Mouse (Mus musculus): Measurements from ENCODE around the gene Sh2b1. TPM values are rescaled to one million over a fixed set of nuclear protein-coding genes. Genes with fewer than 3 reads are reported as not detected.

The Sh2b1 gene
- total RNA-seq, 2 experiments from 2014 or later, result 41.5 to 43.9 TPM

DNA sequence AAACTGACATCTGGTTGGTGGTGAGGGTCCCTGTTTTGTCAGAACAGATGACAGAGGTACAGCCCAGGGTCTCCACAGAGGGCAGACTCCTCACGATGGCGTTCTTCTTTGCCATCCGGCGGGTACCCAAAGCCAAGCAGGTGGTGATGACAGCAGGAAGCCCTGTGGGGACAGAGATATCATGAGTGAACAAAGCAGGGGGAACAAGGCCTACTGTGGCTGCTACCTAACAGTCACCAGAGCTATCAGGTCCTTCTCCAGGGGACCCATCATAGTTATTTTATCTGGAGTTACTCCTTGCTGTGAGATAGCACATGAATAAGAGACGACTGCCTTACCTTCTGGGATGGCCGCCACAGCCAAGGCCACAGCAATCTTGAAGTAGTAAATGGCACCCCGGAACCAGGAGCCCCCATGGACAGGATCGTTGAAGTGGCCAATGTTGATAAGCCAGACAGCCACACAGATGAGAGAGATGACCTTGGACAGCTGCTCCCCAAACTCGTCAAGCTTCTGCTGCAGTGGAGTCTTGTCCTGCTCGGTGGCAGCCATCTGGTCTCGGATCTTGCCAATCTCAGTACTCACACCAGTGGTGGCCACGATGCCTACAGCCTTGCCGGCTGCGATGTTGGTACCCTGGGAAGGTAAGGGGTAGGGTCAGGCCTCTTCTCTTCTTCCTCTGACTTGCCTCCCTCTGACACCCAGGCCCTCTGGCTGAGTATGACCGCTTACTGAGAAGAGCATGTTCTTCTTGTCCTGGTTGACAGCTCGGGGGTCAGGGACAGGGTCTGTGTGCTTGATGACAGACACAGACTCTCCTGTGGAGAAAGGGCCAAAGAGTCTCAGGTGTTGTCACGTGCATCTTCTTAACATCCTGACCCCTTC is 18.6 kb downstream of the Sh2b1 start:
- no peak for DNase-seq

DNA sequence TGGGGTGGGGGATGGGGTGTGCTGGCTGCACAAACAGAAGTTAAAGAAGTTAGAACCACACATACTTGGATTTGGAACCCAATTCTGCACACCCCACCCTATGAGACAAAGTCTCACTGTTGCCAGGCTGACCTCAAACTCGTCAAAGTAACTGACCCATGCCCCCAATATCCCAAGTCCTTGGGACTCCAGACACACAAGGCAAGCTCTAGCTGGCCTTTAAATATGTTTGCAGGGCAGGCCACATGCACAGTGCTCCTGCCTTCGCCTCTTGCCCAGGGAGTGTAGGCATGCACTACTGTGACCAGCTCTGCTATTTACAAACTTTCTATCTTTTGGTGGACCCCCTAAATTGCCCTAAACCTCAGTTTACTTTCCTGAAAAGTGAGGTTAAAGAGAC is 20.0 kb downstream of the Sh2b1 start:
- DNase-seq, result no peak

DNA sequence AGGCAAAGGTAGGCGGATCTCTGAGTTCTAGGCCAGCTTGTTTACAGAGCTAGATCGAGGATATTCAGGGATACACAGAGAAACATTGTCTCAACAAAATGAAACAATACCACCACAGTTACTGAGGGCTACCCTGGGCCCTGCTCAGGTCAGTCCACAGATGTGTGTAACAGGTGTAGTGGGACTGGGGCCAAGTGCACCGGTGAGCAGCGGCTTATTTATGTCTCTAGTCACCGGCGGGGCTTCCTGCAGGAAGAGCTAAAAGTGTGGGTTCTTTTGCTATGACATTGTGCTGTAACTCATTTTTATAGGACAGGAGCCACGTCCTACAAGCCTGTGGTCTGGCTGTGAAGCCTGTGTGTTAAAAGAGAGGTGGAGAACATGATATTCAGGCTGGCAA is 21.4 kb downstream of the Sh2b1 start:
- DNase-seq, result no peak

DNA sequence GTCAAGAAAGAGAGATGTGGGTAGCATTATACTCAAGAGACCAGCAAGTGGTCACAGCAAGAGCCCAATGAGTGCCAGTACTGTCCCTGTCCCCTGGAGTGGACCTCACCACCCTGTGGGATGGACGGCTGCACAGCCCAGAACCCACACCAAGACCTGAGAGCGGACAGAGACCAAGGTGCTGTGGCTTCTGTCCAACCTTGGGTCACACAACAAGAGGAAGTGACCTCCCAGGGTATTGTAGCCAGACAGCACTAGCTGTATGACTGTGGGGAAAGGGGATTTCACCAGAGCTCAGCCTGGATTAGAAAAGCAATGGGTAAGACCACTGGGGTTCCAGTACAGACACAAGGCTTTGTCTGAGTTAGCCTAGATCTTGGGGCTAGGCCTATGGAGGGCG is 23.0 kb downstream of the Sh2b1 start:
- DNase-seq, result no peak

DNA sequence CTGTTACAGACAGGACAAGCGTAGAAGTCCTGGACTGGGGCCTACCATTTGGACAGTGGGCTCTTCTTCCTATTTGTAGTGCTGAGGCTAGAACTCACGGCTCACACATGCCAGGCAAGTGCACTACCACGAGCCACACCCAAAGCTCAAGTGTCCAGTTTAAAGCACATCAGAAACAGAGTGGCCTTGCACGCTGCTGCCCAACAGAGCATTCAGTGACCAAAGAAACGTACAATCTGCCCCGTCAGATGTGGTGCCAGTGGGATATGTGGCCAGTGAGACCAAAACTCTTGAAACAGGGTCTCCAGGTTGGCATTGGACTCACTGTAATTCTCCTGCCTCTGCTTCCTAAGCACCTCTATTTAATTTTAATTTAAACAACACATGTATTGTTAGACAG is 24.6 kb downstream of the Sh2b1 start:
- DNase-seq, result no peak

DNA sequence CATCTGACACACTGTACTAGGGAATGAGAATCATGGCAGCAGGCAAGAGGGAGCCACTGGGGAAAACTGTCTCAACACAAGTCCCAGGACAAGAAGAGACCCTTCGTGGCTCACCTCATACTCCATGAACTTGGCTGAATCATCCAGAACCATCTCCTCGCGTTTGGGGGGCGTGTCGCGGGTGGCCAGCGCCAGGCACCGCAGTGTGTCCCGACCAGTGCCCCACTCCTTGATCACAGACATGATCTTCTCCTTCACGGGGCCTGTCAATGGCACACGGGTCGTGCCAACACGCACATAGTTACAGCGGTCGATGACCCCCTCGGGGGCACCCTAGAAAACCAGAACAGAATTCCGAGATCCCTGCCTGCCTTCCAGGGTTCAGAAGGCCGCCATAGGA is 25.2 kb downstream of the Sh2b1 start:
- no peak for DNase-seq

DNA sequence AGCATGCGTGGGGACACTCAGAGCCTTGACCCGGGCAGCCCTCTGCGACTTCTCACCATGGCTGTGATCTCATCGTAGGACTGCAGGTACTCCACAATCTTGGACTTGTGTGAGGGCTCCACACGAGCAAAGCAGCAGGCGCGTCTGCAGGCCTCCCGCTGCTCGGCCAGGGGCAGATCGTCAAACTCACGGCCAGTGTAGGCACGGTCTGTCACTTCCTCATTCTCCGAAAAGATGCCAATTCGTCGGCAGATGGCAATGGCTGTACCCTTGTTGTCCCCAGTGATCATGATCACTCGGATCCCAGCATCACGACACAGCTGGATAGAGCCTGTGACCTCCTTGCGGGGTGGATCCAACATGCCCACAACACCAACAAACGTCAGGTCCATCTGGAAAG is 26.7 kb downstream of the Sh2b1 start:
- no peak for DNase-seq

DNA sequence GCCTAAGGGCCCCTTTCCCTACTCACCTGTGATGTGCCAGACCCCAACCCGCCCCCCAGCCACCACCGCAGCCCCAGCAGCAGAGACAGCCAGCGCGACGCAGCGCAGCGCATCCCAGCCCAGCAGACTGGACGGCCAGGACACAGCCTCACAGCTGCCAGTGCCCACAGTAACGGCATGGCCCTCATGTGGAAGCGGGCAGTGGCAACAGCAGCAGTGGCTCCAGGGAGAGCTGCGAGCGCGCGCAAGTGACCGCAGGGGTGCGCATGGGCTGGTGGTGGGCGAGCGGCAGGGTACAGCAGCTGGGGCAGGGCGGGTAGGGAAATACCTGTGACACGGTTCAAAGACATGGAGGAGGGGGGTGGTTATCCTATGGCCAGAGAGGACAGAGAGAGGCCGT is 29.0 kb downstream of the Sh2b1 start:
- DNase-seq, result no peak

DNA sequence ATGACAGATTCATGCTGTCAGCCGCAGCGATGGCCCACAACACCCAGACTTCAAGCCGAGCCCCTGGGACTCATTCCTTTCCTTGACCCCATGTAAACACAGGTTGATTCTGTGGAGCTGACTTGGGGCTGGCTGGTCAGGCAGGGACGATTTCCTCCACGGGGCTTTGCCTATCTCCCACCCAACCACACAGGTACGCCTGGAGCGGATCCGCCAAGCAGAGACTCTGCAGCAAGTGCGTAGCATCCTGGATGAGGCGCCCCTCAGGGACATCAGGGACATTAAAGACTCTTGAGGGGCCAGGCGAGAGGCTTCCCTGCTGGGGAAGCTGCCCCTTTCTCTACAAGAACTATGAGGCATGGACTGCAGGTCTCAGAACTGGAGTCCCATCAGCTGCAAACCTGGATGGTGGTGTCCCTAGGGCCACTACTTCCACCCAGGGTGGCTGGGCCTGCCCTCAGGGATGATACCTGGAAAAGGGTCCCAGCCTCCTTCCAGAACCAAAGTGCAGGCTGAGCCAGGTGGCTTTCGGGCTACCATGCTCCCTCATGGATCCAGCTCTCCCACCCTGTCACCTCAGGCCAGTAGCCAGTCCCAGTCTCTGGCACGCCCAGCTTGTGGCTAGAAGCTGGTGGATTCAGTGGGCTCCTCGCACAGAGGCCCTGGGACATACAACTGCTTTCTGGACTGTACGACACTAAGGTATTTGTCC is 30.0 kb downstream of the Sh2b1 start:
- DNase-seq, result no peak

DNA sequence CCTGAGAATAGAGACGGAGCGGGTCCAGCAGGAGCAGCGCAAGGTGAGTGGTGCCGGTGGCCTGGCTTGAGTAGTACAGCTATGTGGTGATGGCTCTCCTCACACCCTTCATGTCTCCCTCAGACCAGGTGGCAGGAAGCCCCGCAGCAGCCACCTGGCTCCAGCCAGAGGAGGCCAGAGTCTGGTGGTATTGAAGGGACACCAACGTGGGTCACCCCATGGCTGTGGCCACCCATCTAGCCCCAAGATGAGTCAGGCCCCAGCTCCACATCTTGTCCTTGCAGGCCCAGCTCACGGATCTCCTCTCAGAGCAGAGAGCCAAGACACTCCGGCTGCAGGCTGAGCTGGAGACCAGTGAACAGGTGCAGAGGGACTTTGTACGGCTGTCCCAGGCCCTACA is 30.7 kb downstream of the Sh2b1 start:
- no peak for DNase-seq

DNA sequence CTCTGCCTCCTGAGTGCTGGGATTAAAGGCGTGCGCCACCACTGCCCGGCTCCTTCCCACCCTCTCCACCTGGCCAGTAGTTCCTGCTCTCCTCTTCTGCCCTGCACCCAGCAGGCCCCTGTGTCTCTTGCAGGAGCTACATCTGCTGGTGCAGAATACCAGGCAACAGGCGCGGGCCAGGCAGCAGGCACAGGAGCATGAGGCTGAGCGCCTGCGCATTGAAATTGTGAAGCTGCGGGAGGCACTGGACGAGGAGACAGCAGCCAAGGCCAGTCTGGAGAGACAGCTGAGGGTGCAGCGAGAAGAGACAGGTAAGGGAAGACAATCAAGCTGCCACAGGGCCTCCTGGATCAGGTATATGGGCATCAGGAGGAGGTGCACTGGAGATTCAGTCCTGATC is 31.2 kb downstream of the Sh2b1 start:
- DNase-seq, result no peak

DNA sequence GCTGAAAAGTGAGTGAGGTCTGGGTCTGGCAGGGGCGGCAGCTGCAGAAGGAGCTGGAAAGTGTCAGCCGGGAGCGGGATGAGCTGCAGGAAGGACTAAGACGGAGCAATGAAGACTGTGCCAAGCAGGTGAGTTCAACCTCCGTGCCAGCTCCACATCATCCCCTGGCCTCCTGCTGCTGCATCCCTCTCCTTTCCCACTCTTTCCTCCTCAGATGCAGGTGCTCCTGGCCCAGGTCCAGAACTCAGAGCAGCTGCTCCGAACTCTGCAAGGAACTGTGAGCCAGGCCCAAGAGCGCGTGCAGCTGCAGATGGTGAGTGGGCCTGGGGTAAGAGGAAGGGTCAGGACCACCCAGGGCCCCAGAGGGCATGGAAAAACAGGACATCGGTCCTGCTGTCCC is 35.1 kb downstream of the Sh2b1 start:
- no peak for DNase-seq

DNA sequence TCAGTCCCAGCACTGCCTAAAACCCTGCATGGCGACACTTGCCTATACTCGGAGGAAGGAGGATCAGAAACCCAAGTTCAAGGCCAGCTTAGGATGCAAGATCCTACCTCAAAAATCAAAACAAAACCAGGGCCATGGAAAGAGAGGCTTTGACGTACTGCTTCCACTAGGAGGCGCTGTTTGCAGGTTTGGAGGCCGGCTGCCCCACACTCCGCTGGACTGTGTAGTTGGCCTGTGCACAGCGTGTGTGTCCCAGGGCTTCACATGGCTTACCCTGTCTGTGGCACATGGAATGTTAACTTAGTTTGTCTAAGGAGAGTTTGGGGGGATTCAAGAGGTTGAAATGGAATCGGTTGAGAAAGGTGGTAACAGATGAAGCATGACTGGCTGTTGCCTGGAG is 38.4 kb downstream of the Sh2b1 start:
- no peak for DNase-seq

DNA sequence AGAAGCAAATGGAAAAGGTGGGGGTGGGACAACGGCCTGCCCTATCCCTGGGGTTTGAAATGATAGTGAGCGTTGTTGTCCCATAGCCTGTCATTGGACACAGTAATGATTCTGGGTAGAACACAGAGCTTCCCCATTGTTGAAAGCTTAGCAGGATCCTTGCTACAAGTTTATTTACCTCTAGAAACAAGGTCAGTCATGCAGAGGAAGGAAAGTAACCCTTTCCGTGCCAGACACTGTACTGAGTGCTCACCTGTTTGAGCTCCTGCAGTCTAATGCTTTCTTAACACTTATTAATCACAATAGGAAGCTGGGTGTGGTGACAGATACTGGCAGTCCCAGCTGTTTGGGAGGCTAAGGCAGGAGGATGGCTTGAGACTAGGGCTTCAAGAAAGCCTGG is 39.4 kb downstream of the Sh2b1 start:
- DNase-seq, result no peak

DNA sequence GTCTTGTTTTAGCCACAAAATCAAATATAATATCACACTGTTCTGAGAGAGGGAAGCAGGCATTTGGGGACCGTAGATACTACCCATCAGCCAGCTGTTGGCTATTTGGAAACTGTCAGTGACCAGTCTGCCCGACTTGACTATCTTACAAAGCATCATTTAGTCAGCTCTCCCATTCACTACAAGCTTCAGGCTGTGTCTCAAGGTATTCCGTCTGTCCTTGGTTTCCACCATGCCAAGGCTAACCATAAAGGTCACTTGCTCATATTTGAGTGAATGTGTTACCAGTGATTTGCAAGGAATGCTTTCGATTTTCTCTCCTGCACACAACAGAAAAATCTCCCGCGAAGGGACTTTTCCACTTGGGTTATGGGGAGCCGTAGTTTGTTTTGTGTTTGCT is 40.5 kb downstream of the Sh2b1 start:
- DNase-seq, result no peak

DNA sequence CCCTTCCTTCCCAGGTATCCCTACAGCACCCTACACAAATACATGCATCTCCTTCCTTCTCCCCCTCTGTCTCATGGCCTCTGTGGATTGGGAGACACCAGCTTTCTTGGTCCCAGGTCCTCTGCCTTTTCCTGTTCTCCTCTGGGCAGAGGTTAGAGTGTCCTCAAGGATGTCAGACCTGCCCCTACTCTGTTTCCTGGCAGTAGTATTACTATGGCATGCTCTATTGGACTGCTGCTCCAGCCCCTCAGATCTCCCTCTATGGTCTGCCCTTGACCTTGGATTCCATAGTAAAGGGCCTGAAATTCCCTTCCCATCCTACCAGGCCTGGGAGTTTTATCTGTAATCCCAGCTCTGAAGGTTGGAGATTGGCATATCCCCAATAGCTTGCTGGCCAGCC is 45.1 kb downstream of the Sh2b1 start:
- DNase-seq, result no peak

DNA sequence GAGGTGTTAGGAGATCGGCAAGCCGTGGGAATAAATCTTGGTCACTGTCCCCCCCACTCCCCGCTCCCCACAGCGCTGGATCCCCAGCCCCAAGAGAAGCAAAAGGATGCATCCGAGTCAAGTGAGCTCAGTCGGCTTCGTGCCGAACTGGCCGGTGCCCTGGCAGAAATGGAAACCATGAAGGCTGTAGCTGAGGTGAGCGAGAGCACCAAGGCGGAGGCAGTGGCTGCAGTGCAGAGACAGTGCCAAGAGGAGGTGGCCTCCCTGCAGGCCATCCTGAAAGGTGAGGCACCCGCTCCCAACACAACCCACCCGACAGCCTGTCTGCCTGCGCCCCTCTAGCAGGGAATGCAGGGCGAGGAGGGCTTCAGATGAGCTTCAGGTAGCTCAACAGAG is 45.7 kb downstream of the Sh2b1 start:
- peak; percentile 43 for DNase-seq

DNA sequence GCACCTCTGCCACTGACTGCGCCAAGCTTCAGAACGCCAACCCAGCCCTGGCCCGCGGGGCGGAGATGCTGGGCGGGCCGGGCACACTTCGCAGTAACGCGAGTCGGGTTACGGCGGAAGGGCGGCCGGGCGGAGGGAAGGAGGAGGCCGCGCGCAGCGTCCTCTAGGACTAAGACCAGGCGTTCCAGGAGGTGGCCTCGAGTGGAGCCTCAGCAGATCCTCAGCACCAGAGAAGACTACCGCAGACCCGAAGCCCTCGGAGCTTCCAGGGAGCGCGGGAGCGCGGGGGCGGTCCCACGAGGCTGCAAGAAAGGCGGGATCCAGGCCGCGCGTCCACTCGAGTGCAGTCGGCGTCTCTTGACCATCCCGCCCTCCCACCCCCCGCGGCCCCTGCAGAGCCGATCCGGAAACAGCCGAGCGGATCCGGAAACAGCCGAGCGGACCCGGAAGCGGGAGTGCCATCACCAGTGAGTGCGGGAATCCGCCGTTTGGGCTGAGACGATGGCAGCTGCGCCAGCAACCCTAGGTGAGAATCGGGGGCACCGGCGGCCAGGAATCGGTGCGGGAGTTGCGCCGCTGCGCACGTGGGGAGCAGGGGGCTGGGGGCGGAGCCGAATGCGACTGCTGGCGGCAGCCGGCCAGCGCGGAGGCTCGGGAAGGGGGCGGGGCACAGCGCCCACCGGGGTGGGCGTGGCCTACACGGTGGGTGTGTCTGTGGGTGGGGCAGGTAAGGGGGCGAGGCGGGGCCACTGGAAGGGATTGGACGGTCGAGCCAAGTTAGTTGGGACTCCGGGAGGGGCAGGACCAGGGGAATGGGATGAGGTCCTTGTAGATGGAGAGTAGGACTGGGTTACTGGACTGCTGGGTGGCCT is 46.4 kb downstream of the Sh2b1 start, which contains the start of gene Rabep2:
Gene Rabep2 (plus strand): TSS at position 129 of the 872 bp plus-strand sequence.
- peak; percentile 92 for DNase-seq

DNA sequence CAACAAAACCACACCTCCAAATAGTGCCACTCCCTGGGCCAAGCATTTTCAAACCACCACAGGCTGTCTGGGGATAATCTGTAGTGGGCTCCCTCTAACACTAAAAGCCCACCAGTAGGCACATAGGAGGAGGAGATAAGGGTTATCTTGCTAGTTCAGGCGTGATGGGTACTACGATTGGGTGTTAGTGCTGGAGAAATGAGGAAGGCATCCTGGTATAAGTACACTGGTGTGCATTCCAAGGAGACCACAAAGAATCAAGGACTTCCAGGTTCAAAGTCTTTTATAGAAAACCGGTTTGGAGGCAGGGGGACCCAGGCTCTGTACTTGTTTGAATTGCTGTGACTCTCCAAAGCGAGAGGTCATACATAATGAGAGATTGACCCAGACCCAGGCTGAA is 47.1 kb downstream of the Sh2b1 start:
- no peak for DNase-seq

DNA sequence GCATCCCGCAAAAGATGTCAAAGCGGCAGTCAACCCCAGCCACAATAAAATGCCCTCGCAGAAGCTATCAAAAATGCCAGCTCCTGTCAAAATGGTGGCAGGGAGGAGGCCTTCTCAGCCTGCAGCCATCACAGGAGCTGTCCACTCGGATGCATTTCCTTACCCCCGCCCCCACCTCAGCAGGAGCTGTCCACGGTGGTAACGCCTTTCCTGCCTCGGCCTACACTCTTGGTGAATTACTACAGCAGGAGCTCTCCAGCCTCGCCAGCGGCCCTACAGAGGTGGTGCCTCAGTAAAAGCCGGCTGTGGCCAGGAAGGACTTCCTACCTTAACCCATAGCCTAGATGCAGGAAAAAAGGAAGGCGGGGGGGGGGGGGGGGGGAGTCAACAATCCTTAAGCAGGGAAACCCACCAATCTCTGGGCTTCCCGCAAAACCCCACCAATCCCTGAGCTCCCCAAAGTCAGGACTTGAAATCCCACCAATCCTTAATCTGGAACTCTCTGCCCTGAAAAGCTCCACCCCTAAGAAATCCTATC is 47.8 kb downstream of the Sh2b1 start:
- DNase-seq, result no peak

DNA sequence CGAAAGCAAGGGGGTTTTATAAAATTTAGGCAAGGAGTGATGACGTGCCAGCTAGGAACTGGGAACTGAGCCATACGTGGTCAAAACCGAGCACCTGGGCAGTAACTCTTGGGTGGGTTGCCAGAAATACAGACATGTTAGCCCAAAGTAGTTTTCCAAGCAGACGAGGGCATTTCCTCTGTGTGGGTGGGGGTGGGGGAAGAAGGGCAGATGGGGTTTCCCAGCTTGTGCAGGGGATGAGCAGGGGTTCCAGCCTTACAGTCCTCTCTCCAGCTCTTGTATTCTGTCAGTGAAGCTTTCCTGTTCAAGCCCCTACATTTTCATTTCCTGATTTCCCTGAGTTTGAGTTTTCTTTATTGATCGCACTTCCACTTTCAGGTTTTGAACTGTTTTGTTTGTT is 51.1 kb downstream of the Sh2b1 start:
- no peak for DNase-seq

DNA sequence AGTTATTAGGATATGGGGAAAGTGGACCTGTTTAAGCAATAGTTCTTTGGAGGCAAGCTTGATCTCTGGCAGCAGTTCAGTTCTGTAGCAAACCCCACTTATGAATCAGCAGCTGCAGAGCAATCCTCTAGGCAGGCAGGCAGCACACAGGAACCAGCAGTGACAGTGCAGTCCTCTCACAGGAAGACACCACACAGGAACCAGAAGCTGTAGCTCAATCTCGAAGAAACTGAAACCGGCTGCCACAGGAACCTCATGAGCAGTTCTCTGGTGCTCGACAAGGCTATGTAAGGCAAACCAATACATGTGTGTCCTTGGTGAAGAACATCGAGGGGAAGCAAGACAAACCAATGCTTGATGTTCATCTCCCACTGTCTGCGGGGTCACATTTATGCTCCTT is 53.5 kb downstream of the Sh2b1 start:
- no peak for DNase-seq

DNA sequence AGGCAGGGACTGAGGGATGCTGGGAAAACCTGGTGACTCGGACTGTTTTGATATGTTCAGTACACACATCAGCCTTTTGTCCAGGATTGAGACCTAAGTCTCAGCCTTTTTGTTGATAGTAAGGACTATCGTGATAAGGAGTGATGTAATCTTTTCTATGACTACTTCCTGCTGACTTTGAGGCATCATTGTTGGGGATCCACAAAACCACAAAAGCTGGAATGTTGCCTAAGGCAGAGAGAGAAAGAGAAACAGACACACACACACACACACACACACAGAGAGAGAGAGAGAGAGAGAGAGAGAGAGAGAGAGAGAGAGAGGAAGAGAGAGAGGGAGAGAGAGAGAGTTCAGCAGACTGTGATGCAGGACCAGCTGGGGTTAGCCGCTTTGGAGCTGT is 56.7 kb downstream of the Sh2b1 start:
- DNase-seq, result no peak

Data from gastrocnemius, postnatal 25 days (tissue).